Mouse (Mus musculus) heart, embryonic 10.5 days (tissue): ENCODE measurements around the gene Tiprl. TPM values are rescaled to one million over a fixed set of nuclear protein-coding genes. Genes with fewer than 3 reads are reported as not detected.
A peak's percentile ranks its signal among the peaks of the same experiment; 100 is the strongest.

ENCODE experiments used
- DNase-seq: peaks from one replicate; pipeline ENCODE4 v3.0.0-alpha.2; 2017; ENCODE audit warnings: low spot score
- H3K27ac ChIP-seq: fragments of 300-500 bp; sonication (generic); 2 replicates; pipeline ENCODE4 v1.5.1; 2016; ENCODE audit warnings: mild to moderate bottlenecking
- H3K27me3 ChIP-seq: fragments of 300-500 bp; sonication (generic); 2 replicates; pipeline ENCODE4 v1.6.1; 2016; ENCODE audit warnings: mild to moderate bottlenecking; ENCODE audit not compliant: poor library complexity, insufficient read depth, severe bottlenecking
- H3K36me3 ChIP-seq: fragments of 300-500 bp; sonication (generic); 2 replicates; pipeline ENCODE4 v1.6.1; 2016; ENCODE audit warnings: mild to moderate bottlenecking, moderate library complexity
- H3K4me1 ChIP-seq: fragments of 300-500 bp; sonication (generic); 2 replicates; pipeline ENCODE4 v1.6.1; 2016; ENCODE audit warnings: mild to moderate bottlenecking
- H3K4me3 ChIP-seq: fragments of 300-500 bp; sonication (generic); 2 replicates; pipeline ENCODE4 v1.5.1; 2016; ENCODE audit warnings: mild to moderate bottlenecking, moderate library complexity
- H3K9me3 ChIP-seq: fragments of 300-500 bp; sonication (generic); 2 replicates; pipeline ENCODE4 v1.6.1; 2016; ENCODE audit warnings: mild to moderate bottlenecking, moderate library complexity
- WGBS: fragments of 180-500 bp; shearing (Covaris S2); methylation state at CpG from one replicate; pipeline ENCODE4 v1.1.7; 2016; 5-methylcytosine and 5-hydroxymethylcytosine counted together
- polyA plus RNA-seq: library from polyadenylated mRNA; unstranded; fragments of >200 nt; fragmentation: Nextera tagmentation; extraction: Ambion mirVana; gene quantifications from 2 replicates; pipeline ENCODE4 v1.2.1, GENCODE M21; 2016

Tiprl gene
- polyA plus RNA-seq, 1 experiment from 2014 or later = 87.9 TPM

GRCm38 (mm10) chr1:165186491-165186890, 50.3 kb downstream of the Tiprl start:
- no peak overlapping the region for H3K27ac ChIP-seq
- DNase-seq = no peak
- WGBS = 78% methylated on average over 12 of the region's 12 CpGs
- H3K9me3 ChIP-seq = no peaks in the 10 kb centered on the region
- H3K4me3 ChIP-seq = no peak overlapping the region
- H3K4me1 ChIP-seq = peaks cover 45% of the 10 kb centered on the region
- no peaks in the 10 kb centered on the region for H3K27me3 ChIP-seq
- H3K36me3 ChIP-seq = peaks cover 28% of the 10 kb centered on the region

GRCm38 (mm10) chr1:165185116-165185515, 51.7 kb downstream of the Tiprl start:
- DNase-seq = no peak
- no peak overlapping the region for H3K4me3 ChIP-seq
- H3K27me3 ChIP-seq = no peaks in the 10 kb centered on the region
- H3K4me1 ChIP-seq = peaks cover 42% of the 10 kb centered on the region
- no peak overlapping the region for H3K27ac ChIP-seq
- H3K9me3 ChIP-seq = no peaks in the 10 kb centered on the region
- 70% methylated on average over 7 of the region's 7 CpGs for WGBS
- peaks cover 38% of the 10 kb centered on the region for H3K36me3 ChIP-seq

DNA sequence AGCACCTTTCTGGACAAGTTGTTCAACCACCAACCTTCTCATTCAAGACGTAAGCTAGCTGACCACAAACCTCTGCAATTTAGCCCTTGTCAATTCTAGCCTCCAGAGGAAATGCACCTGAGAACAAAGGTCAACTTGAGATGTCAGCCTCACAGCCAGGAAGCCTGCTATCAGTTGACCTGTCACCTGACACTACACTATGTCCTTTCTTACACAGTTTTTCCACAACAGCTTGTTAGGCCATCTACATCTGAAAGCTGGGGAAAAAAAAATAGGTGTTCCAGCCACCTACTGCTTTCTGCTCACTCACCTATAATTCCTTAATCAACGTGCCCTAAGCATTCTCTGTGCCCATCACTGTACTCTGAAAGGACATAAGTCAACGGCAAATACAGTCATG, 52.6 kb downstream of the Tiprl start:
- Histone ChIP-seq H3K4me1 (peaks cover 33% of the 10 kb centered on the region), H3K9me3 (no peaks in the 10 kb centered on the region), H3K4me3 (no peak overlapping the region), H3K36me3 (peaks cover 42% of the 10 kb centered on the region), H3K27ac (no peak overlapping the region), H3K27me3 (no peaks in the 10 kb centered on the region)
- no peak for DNase-seq
- 75% methylated on average over 3 of the region's 3 CpGs for WGBS

- Histone ChIP-seq H3K4me3 (no peak overlapping the region), H3K4me1 (peaks cover 26% of the 10 kb centered on the region), H3K9me3 (no peaks in the 10 kb centered on the region), H3K36me3 (peaks cover 50% of the 10 kb centered on the region), H3K27ac (no peak overlapping the region), H3K27me3 (no peaks in the 10 kb centered on the region)
- WGBS = 80% methylated on average over 6 of the region's 6 CpGs
- no peak for DNase-seq
Measured at GRCm38 (mm10) chr1:165183400-165183799, 53.4 kb downstream of the Tiprl start.

DNA sequence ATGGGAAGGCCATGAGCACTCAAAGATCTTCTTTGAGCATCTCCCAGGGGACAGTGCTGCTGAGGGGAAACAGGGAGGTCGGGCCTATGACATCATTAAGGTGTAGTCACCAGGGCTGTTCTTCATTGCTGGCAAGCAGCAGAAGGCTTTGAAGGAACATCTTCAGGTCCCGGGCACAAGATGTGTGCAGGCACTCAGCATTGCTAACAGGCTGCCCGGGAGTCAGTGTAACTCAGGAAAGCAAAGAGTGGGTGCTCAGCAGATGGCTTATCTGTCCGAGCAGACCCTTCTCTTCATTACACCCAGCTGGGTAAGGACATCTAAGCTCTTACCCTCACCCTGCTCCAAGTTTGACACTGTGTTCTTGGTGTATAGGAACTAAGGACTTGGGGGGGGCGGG, 57.5 kb downstream of the Tiprl start:
- Histone ChIP-seq H3K27me3 (no peaks in the 10 kb centered on the region), H3K9me3 (no peaks in the 10 kb centered on the region), H3K4me1 (no peaks in the 10 kb centered on the region), H3K36me3 (peaks cover 66% of the 10 kb centered on the region), H3K27ac (no peak overlapping the region), H3K4me3 (no peak overlapping the region)
- peak; percentile 60 for DNase-seq
- WGBS = 77% methylated on average over 5 of the region's 5 CpGs

DNA sequence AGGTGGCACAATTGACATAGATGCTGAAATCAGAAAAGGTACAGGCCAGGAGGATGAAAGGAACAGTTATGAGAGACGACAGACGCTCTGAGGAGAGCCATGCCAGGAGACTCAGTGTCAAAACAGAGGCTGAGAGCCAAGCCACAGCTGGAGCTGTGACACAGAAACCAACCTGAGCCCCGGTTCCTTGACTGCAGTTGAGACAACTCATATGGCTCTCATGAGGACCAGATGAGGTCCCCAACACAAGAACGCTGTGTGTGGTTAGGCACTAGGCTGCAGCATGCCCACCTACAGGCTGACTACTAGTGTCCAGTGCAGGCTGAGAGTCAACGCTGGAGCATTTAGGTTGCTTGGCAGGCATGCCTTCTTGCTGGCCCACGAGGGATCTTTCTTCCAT, 58.7 kb downstream of the Tiprl start:
- DNase-seq = peak; percentile 55
- no peaks in the 10 kb centered on the region for H3K9me3 ChIP-seq
- H3K4me1 ChIP-seq = no peaks in the 10 kb centered on the region
- H3K27me3 ChIP-seq = no peaks in the 10 kb centered on the region
- H3K27ac ChIP-seq = no peak overlapping the region
- peaks cover 57% of the 10 kb centered on the region for H3K36me3 ChIP-seq
- WGBS = 81% methylated on average over 6 of the region's 6 CpGs
- no peak overlapping the region for H3K4me3 ChIP-seq

- peak; percentile 19 for DNase-seq
- H3K4me3 ChIP-seq = no peak overlapping the region
- no peaks in the 10 kb centered on the region for H3K4me1 ChIP-seq
- WGBS = 75% methylated on average over 9 of the region's 9 CpGs
- no peak overlapping the region for H3K27ac ChIP-seq
- no peaks in the 10 kb centered on the region for H3K9me3 ChIP-seq
- peaks cover 27% of the 10 kb centered on the region for H3K36me3 ChIP-seq
- no peaks in the 10 kb centered on the region for H3K27me3 ChIP-seq
Measured at GRCm38 (mm10) chr1:165174059-165174616, 62.7 kb downstream of the Tiprl start.

DNA sequence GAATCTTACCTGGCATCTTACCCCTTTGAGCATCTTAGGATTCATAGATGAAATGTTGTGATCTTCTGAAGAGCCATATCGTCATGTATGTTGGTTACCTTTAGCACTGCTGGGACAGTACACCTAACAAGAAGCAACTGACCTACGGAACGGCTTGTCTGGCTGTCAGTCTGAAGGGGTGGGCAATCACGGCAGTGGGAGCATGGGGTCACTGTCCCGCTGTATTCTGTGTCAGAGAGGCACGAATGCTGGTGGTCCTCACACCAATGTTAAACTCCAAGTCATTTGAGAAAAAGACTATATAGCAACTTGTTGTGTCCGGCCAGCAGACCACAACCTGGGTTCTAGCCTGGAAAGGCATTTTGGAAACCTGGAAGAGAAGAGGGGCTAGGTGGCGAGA, 65.5 kb downstream of the Tiprl start:
- 0 out of 2 replicates have a peak, but pooled peaks cover 3% of the 10 kb centered on the region for H3K36me3 ChIP-seq
- no peaks in the 10 kb centered on the region for H3K27me3 ChIP-seq
- no peaks in the 10 kb centered on the region for H3K4me1 ChIP-seq
- WGBS = 83% methylated on average over 8 of the region's 8 CpGs
- no peak overlapping the region for H3K4me3 ChIP-seq
- no peak overlapping the region for H3K27ac ChIP-seq
- DNase-seq = peak; percentile 57
- no peaks in the 10 kb centered on the region for H3K9me3 ChIP-seq

GRCm38 (mm10) chr1:165170157-165170556, 66.6 kb downstream of the Tiprl start:
- Histone ChIP-seq H3K9me3 (no peaks in the 10 kb centered on the region), H3K27me3 (no peaks in the 10 kb centered on the region), H3K4me1 (no peaks in the 10 kb centered on the region), H3K27ac (no peak overlapping the region), H3K4me3 (no peak overlapping the region), H3K36me3 (no peaks in the 10 kb centered on the region)
- 68% methylated on average over 5 of the region's 5 CpGs for WGBS
- DNase-seq = no peak

DNA sequence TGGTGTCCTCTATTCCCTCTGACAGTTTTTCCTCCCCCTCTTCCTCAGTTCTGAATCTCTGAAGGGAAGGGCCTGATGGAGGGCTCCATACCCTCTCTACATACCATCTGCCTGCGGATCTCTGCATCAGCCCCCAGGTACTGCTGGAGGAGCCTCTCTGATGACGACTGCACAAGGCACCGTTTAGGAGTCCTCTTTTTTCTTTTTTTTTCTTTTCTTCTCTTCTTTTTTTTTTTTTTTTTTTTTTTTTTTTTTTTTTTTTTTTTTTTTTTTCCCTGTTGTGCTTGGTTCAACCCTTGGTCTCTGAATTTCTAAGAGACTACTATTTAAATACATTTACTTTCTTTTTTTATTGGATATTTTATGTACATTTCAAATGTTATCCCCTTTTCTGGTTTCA, 67.3 kb downstream of the Tiprl start:
- DNase-seq = no peak
- Histone ChIP-seq H3K4me3 (no peak overlapping the region), H3K36me3 (no peaks in the 10 kb centered on the region), H3K27me3 (no peaks in the 10 kb centered on the region), H3K27ac (no peak overlapping the region), H3K4me1 (no peaks in the 10 kb centered on the region), H3K9me3 (no peaks in the 10 kb centered on the region)
- 70% methylated on average over 3 of the region's 3 CpGs for WGBS

- no peaks in the 10 kb centered on the region for H3K4me1 ChIP-seq
- H3K4me3 ChIP-seq = no peak overlapping the region
- peaks cover 7% of the 10 kb centered on the region; the same call in 1 of the 2 replicates for H3K27me3 ChIP-seq
- H3K9me3 ChIP-seq = no peaks in the 10 kb centered on the region
- H3K27ac ChIP-seq = no peak overlapping the region
- no peaks in the 10 kb centered on the region for H3K36me3 ChIP-seq
- WGBS = 87% methylated on average over 6 of the region's 6 CpGs
- DNase-seq = no peak
Measured at GRCm38 (mm10) chr1:165164920-165165319, 71.9 kb downstream of the Tiprl start.

Other genes starting within 250 kb of the Tiprl start
- gene Tbx19, start 76.2 kb downstream of the Tiprl start, polyA plus RNA-seq = not detected in 2 replicates
- gene Sft2d2, start 42.6 kb downstream of the Tiprl start, polyA plus RNA-seq = 18.8 and 23.6 TPM in 2 replicates
- 0.67 and 1.2 TPM in 2 replicates for gene Gpr161, start 58.8 kb upstream of the Tiprl start, polyA plus RNA-seq
- gene Dcaf6, start 223.5 kb upstream of the Tiprl start, polyA plus RNA-seq = 8.7 and 11.8 TPM in 2 replicates
- 145 and 179 TPM in 2 replicates for gene Mpc2, start 223.6 kb upstream of the Tiprl start, polyA plus RNA-seq
- gene Adcy10, start 248.2 kb upstream of the Tiprl start, polyA plus RNA-seq = not detected in 2 replicates